Mouse (Mus musculus): ENCODE data around the gene Map2k1.

DNA sequence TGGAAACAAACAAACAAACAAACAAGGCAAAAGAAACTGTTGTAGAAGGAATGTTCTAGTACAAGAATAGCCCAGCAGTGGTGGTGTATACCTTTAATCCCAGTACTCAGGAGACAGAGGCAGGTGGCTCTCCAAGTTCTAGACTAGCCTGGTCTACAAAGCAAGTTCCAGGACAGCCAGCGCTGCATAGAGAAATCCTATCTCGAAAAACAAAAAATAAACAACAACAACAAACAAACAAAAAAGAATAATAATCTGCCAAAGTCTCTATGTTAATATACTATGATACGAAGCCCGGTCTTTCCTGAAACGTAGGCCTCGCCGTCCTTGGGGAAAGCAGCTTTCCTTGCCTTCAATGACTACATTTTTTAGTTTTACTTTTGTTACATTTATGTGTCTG is 17.4 kb downstream of the Map2k1 start:
- TF ChIP-seq TAL1 (IDR thresholded peaks at IDR 0.05; ENCODE audit: low read length) (no peak), GATA1 (IDR thresholded peaks at IDR 0.05; ENCODE audit: low read length) (no peak)
